Mouse (Mus musculus) adrenal gland, postnatal 4 days (tissue): ENCODE results near the gene Car3. TPM values are rescaled to one million over a fixed set of nuclear protein-coding genes. Genes with fewer than 3 reads are reported as not detected.

Experiments used
- DNase-seq, 2 experiments: peaks; one replicate each; pipeline ENCODE4 v3.0.0; 2021 to 2022; ENCODE audit warnings: low spot score in 2 of 2, mixed read lengths in 2 of 2
- total RNA-seq, 2 experiments: library from RNA; stranded (reverse); gene quantifications; 2 replicates each; pipeline ENCODE4 v1.2.3; 2021

The Car3 gene
- total RNA-seq, 2 experiments from 2014 or later = 819 to 922 TPM

DNA sequence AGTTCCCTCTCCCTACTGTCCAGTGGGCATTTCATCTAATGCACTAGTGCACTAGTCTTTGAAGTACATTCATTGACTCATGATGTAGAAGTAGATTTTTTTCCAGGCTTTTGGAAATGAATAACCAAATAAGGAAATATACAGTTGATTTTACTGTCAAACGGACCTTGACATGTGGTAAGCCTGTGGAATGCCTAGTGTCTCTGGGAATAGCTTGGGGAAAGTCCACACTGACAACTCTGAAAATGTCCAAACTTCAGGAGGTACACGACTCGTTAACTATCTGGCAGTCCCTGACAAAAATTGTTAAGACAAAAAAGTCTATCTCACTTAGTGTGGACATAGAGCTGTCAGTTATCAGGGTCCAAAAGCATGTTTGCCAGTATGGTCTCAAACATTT lies 40.9 kb downstream of the Car3 start:
- DNase-seq = no peak

- no peak for DNase-seq
Observed at GRCm38 (mm10) chr3:14907271-14907670, 44.0 kb downstream of the Car3 start.

DNA sequence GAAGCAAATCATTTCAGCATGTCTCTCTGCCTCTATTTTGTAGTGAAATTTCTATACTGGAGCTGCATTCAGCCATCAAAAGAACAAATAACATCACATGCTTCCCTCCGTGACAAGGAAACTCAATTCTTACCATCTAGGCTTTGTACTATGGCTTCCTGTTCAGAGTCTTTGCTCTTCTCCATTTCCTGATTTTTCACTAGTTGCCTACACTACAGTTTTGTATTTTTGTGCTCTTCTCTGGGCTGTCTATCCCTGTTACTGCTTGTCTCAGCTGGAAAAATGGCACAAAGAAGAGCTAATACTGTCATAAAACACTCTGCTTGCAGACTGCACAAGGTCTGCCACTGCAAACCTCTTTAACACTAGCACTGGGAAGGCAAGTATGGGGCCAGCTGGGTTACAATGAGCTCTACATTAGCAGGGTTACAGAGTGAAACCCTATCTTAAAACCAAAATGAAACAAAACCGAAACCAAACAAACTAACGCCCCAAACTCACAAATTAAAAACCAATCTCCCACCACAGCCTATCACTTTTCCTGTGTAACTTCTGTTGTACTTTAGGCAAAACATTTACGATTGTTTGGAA lies 48.8 kb downstream of the Car3 start:
- DNase-seq = no peak

DNA sequence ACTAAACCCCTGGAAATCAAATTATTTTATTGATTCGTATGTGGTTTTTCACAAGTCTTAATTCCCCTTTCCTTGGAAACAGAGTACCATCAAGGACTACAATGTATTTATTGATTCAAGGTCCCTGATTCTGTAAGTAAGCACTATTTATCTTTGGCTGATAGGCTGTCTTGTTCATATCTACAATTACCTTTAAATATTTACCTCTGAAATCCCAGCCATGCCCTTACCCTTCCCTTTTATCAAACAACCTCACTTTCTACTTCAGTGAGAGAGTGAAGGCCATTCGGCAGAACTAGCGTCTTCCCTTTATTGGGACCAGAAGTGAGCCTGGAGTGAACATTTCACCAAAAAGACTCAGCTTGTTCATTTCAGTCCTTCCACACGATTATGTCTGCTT lies 50.5 kb downstream of the Car3 start:
- DNase-seq = no peak

- no peak for DNase-seq
Observed at GRCm38 (mm10) chr3:14915355-14915754, 52.0 kb downstream of the Car3 start.

DNA sequence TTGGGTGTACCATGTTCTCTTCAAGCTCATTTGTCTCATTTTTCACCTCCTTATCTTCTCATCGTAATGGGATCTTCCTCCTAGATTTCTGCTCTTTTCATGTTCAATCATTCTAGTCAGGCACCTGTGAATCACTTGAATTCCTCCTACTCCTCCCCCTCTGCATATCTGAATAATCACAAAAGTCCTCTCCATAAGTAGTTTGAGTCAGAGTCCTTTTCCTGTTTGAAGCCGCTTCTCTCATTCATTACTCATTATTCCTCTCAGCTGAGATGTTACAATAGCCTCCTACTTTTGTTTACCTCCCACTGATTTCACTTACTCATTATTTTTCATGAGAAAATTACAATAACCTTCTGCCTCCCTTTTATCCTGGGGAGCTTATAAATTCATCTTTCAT lies 53.9 kb downstream of the Car3 start:
- no peak for DNase-seq

Other genes starting within 250 kb of the Car3 start
- gene Car13, start 221.8 kb upstream of the Car3 start, total RNA-seq = 1 to 10 TPM; 7.7 TPM
- gene Car1, start 55.1 kb upstream of the Car3 start, total RNA-seq = 1 to 10 TPM in 1 of 2 experiments, under 1 TPM in 1; 0.84 to 1.9 TPM
- gene Car2, start 22.8 kb downstream of the Car3 start, total RNA-seq = 10 to 100 TPM; 47.1 to 65.0 TPM